Mouse (Mus musculus) midbrain, embryonic 15.5 days (tissue): Measurements from ENCODE around the gene Casp9. TPM values are rescaled to one million over a fixed set of nuclear protein-coding genes. Genes with fewer than 3 reads are reported as not detected.

Experiments used
- ATAC-seq: fragments of 200-750 bp; cut with Nextera tagmentation; replicated peaks from 2 replicates; pipeline ENCODE4 v1.8.0; 2017; ENCODE audit warnings: moderate TSS enrichment
- H3K27ac ChIP-seq: fragments of 300-500 bp; sonication (generic); 2 replicates; pipeline ENCODE4 v1.5.1; 2015; ENCODE audit warnings: mild to moderate bottlenecking, inconsistent platforms
- H3K27me3 ChIP-seq: fragments of 300-500 bp; sonication (generic); replicated peaks from 2 replicates; pipeline ENCODE4 v1.6.1; 2015; ENCODE audit warnings: inconsistent platforms
- H3K36me3 ChIP-seq: fragments of 300-500 bp; sonication (generic); replicated peaks from 2 replicates; pipeline ENCODE4 v1.6.1; 2015; ENCODE audit warnings: inconsistent platforms
- H3K4me1 ChIP-seq: fragments of 300-500 bp; sonication (generic); 2 replicates; pipeline ENCODE4 v1.6.1; 2015; ENCODE audit warnings: inconsistent platforms
- H3K4me2 ChIP-seq: fragments of 300-500 bp; sonication (generic); 2 replicates; pipeline ENCODE4 v1.6.1; 2015; ENCODE audit warnings: inconsistent platforms, mild to moderate bottlenecking, moderate library complexity
- H3K4me3 ChIP-seq: fragments of 300-500 bp; sonication (generic); 2 replicates; pipeline ENCODE4 v1.5.1; 2015; ENCODE audit warnings: mild to moderate bottlenecking, inconsistent platforms
- H3K9ac ChIP-seq: fragments of 300-500 bp; sonication (generic); 2 replicates; pipeline ENCODE4 v1.6.1; 2015; ENCODE audit warnings: mild to moderate bottlenecking, inconsistent platforms
- H3K9me3 ChIP-seq: fragments of 300-500 bp; sonication (generic); 2 replicates; pipeline ENCODE4 v1.6.1; 2016; ENCODE audit warnings: inconsistent platforms
- WGBS: fragments of 180-500 bp; shearing (Covaris S2); methylation state at CpG from one replicate; pipeline ENCODE4 v1.1.7; 2015; ENCODE audit warnings: mixed read lengths; 5-methylcytosine and 5-hydroxymethylcytosine counted together
- polyA plus RNA-seq: library from polyadenylated mRNA; unstranded; fragments of >200 nt; fragmentation: Nextera tagmentation; extraction: Ambion mirVana; gene quantifications from 2 replicates; pipeline ENCODE4 v1.2.1, GENCODE M21; 2015

The Casp9 gene
- polyA plus RNA-seq, 1 experiment from 2014 or later, result 21.4 TPM

DNA sequence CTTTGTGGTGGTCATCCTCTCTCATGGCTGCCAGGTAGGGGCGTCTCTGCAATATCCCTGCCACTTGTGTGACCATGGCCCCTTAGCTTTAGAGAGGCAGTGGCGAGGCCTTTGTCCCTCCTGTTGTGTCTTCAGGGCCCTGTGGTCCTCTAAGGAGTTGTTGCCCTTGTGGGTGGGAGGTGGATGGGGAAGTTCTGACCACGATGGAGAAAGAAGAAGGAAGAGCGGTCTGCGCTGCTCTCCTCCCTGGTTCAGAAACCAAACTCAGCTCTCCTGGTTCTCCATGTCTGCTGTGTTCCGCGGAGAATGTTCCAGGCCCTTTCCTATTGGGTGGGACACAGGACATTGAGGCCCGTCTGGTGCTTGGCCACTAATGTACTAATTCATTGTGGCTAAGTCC is 12.5 kb downstream of the Casp9 start:
- ATAC-seq, result no peak
- H3K9me3 ChIP-seq, result no peaks in the 10 kb centered on the region
- WGBS, result 96% methylated on average over 8 of the region's 8 CpGs
- no peak overlapping the region for H3K27ac ChIP-seq
- no peak overlapping the region for H3K4me3 ChIP-seq
- peaks cover 40% of the 10 kb centered on the region; the same call in 1 of the 2 replicates for H3K36me3 ChIP-seq
- no peaks in the 10 kb centered on the region for H3K4me1 ChIP-seq
- no peaks in the 10 kb centered on the region for H3K27me3 ChIP-seq
- H3K9ac ChIP-seq, result no peak overlapping the region
- no peak overlapping the region for H3K4me2 ChIP-seq

DNA sequence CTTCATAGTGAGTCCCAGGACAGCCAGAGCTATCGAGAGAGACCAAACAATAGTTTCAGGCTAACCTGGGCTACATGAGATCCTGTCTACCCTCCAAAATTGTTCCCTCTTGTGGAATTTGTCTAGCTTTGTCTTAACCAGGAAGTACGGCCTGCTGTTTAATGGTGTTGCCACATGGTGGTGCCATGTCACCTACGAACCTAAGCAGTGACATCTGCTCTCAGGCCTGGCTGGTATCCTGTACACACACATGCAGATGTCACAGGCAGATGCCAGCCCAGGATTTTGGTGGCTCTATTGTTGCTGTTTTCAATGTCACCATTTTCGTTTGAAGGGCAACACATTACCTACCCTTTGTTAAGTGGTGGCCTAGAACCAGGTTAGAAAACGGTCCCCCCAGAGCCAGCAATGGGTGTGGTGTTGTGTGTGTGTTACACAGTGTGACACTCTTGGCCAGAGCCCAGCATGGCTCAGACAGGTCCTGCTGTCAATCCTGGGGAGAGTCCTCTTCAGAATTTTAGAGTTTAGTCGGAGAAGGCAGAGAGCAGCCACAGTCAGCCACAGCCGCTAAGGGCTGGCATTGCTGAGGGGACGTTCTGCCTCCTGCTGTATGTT is 16.5 kb downstream of the Casp9 start:
- Histone ChIP-seq H3K36me3 (peaks cover 51% of the 10 kb centered on the region), H3K4me1 (no peaks in the 10 kb centered on the region), H3K4me3 (no peak overlapping the region), H3K9ac (no peak overlapping the region), H3K27ac (0 out of 2 replicates have a peak overlapping the region, but pooled peaks have one; percentile 8), H3K4me2 (no peak overlapping the region), H3K27me3 (no peaks in the 10 kb centered on the region), H3K9me3 (no peaks in the 10 kb centered on the region)
- 72% methylated on average over 8 of the region's 8 CpGs for WGBS
- ATAC-seq, result peak; percentile 63; the same call in 1 of the 2 replicates

DNA sequence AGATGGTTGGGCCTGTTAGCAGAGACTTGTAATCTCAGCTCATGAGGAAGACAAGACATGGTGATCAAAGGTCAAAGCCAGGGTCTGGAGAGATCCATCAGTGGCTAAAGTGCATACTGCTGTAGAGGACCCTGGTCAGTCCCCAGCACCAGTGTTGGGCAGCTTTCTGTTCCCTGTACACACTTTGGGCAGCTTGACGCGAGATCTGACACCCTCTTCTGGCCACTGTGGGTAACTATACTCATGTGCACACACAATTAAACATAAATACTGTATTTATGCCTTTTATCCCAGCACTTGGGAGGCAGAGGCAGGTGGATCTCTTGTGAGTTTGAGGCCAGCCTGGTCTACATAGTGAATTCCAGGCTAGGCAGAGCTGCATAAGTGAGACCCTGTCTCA is 17.6 kb downstream of the Casp9 start:
- ATAC-seq, result no peak
- Histone ChIP-seq H3K27ac (no peak overlapping the region), H3K9ac (no peak overlapping the region), H3K27me3 (no peaks in the 10 kb centered on the region), H3K4me3 (no peak overlapping the region), H3K36me3 (peaks cover 41% of the 10 kb centered on the region), H3K4me1 (no peaks in the 10 kb centered on the region), H3K4me2 (no peak overlapping the region), H3K9me3 (no peaks in the 10 kb centered on the region)
- 95% methylated on average over 2 of the region's 2 CpGs for WGBS

DNA sequence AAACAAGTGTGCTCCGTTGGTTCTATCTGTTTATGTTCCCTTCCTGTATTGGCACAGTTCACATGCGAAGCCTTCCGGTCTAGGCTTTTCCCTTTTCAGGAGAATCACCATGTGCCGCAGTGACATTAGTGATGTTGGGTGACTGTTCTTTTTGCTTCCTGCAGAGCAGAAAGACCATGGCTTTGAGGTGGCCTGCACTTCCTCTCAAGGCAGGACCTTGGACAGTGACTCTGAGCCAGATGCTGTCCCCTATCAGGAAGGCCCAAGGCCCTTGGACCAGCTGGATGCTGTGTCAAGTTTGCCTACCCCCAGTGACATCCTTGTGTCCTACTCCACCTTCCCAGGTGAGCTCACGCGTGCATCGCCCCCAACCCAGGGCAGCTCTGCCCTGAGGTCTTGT is 18.0 kb downstream of the Casp9 start:
- no peak overlapping the region for H3K9ac ChIP-seq
- ATAC-seq, result no peak
- no peak overlapping the region for H3K27ac ChIP-seq
- H3K4me3 ChIP-seq, result no peak overlapping the region
- H3K9me3 ChIP-seq, result no peaks in the 10 kb centered on the region
- 96% methylated on average over 7 of the region's 7 CpGs for WGBS
- no peaks in the 10 kb centered on the region for H3K27me3 ChIP-seq
- H3K36me3 ChIP-seq, result peaks cover 38% of the 10 kb centered on the region
- H3K4me2 ChIP-seq, result no peak overlapping the region
- H3K4me1 ChIP-seq, result no peaks in the 10 kb centered on the region

DNA sequence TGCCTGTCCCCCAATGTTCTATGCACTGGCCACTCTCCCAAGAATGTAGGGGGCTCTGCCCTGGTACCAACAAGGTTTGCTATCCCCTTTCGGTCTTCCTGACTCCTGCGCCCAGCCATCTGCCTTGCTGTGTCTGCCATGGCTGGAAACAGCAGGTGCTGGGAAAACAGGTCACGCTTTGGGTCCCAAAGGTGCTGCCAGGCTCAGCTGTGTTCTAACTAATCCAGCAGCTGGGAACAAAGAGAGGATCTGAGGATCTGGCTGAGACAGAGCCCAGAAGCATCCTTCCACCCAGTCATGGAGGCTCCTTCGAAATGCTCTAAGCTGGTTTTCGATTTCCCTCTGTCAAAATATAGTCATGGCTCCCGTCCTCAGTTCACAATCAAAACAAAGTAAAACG is 22.9 kb downstream of the Casp9 start:
- peaks cover 16% of the 10 kb centered on the region for H3K36me3 ChIP-seq
- no peaks in the 10 kb centered on the region for H3K4me1 ChIP-seq
- 76% methylated on average over 7 of the region's 7 CpGs for WGBS
- H3K27me3 ChIP-seq, result no peaks in the 10 kb centered on the region
- H3K4me3 ChIP-seq, result no peak overlapping the region
- no peak overlapping the region for H3K4me2 ChIP-seq
- no peaks in the 10 kb centered on the region for H3K9me3 ChIP-seq
- ATAC-seq, result no peak
- H3K9ac ChIP-seq, result no peak overlapping the region
- H3K27ac ChIP-seq, result peak overlapping the region; percentile 47; the same call in 1 of the 2 replicates

DNA sequence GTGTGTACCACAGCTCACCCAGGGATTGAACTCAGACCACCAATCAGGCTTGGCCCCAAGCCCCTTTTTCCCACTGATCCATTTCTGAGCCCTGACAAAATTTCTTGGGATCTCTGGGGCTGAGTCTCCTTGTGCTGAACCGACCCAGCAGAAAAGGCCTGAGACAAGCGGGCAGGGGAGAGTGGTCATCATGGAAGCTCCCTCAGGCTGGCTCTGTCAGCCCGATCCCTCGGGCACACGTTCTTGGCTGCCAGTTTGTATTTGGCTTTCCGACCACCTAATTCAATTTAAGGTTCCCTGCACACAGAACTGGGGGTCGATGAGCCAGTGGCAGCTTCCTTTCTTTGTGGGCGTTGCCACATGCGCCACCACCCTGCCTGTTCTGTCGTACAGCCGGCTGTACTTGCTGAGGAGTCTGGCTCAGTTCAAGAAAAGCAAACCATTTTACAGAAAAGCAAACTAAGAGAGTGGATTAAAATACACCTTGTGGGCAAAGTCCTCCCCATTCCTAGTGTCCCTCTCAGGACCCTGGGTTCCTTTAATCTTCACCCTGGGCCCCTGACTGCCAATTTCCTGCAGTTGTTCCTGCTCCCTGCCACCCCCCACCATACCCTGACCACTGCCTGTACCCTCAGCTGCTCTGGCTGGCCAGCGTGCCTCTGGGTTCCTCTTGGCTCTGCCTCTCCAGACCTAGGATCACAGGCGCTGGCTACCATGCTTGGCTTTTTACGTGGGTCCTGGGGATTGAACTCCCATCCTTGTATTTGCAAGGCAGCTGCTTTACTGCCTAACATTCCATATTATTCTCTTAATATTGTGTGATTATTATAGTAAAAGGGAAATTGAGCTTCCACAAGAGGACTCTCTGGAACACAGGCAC is 23.6 kb downstream of the Casp9 start:
- no peak for ATAC-seq
- Histone ChIP-seq H3K27ac (no peak overlapping the region), H3K4me3 (no peak overlapping the region), H3K9me3 (no peaks in the 10 kb centered on the region), H3K36me3 (peaks cover 8% of the 10 kb centered on the region), H3K4me2 (no peak overlapping the region), H3K4me1 (no peaks in the 10 kb centered on the region), H3K9ac (no peak overlapping the region), H3K27me3 (no peaks in the 10 kb centered on the region)
- WGBS, result 58% methylated on average over 14 of the region's 14 CpGs

DNA sequence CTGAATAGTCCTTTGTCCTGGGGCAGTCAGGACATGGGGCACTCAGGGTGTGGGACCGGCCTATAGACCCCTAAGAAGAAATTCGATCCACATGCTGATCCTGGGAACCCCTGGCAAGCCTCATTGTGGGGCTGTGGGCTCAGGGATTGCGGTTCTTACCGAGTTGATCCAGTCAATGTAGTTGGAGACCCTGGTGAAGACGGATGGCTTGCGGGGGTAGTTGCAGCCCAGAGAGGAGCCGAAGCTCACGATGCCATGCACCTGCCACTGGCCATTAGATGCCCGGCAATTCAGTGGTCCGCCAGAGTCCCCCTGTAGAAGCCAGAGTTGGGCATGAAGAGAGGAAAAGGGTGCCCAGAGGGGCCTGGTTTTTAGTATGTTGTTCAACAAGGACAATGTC is 24.3 kb downstream of the Casp9 start:
- no peaks in the 10 kb centered on the region for H3K4me1 ChIP-seq
- no peak for ATAC-seq
- 50% methylated on average over 10 of the region's 10 CpGs for WGBS
- no peak overlapping the region for H3K4me2 ChIP-seq
- H3K9ac ChIP-seq, result no peak overlapping the region
- H3K27ac ChIP-seq, result no peak overlapping the region
- no peaks in the 10 kb centered on the region for H3K27me3 ChIP-seq
- no peaks in the 10 kb centered on the region for H3K9me3 ChIP-seq
- H3K4me3 ChIP-seq, result no peak overlapping the region
- peaks cover 5% of the 10 kb centered on the region; the same call in 1 of the 2 replicates for H3K36me3 ChIP-seq

DNA sequence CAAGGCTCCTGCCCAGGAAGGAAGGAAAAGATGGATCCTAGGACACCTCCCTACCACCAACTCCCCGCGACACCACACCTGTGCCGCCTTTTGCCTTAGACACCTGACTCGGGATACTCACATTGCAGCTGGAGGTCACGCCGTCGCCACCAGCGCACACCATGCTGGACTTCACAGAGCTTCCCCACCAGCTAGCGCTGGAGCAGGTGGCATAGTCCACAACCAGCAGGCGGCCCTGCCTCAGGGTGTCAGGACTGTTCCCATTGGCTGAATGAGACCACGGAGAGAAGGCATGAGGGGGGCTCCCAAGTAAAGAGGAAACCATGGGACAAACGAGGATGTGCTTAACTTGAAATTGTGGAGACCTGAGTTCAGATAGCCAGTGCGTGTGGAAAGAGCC is 25.4 kb downstream of the Casp9 start:
- no peaks in the 10 kb centered on the region for H3K4me1 ChIP-seq
- 88% methylated on average over 13 of the region's 13 CpGs for WGBS

DNA sequence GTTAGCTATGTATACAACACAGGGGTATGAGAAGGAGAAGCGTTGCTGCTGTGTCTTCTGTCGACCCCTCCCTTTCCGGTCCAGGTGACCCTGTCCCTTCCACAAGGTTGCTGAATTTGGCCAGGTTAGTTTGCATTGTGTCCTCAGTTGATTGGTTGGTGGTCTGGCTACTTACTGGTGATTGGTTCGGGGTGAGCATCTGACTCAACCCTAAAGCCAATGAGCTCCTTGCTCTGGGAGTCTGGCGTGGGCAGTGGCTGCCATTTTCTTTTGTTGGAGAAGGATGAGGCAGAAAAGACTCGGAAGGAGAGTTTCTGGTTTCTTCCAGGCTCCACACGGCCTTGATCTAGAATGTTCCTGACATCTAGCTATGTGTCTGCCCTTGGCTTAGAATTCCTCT is 25.9 kb downstream of the Casp9 start:
- Histone ChIP-seq H3K9ac (no peak overlapping the region), H3K27ac (no peak overlapping the region), H3K27me3 (no peaks in the 10 kb centered on the region), H3K4me1 (no peaks in the 10 kb centered on the region), H3K4me2 (no peak overlapping the region), H3K4me3 (no peak overlapping the region), H3K9me3 (no peaks in the 10 kb centered on the region), H3K36me3 (no peaks in the 10 kb centered on the region; the same call in 1 of the 2 replicates)
- ATAC-seq, result no peak
- WGBS, result 94% methylated on average over 7 of the region's 7 CpGs

More for the DNA sequence above, 25.4 kb downstream of the Casp9 start:
- Histone ChIP-seq H3K4me2 (no peak overlapping the region), H3K9me3 (no peaks in the 10 kb centered on the region), H3K27me3 (no peaks in the 10 kb centered on the region), H3K36me3 (peaks cover 2% of the 10 kb centered on the region; the same call in 1 of the 2 replicates), H3K27ac (no peak overlapping the region), H3K4me3 (no peak overlapping the region), H3K9ac (no peak overlapping the region)
- no peak for ATAC-seq

DNA sequence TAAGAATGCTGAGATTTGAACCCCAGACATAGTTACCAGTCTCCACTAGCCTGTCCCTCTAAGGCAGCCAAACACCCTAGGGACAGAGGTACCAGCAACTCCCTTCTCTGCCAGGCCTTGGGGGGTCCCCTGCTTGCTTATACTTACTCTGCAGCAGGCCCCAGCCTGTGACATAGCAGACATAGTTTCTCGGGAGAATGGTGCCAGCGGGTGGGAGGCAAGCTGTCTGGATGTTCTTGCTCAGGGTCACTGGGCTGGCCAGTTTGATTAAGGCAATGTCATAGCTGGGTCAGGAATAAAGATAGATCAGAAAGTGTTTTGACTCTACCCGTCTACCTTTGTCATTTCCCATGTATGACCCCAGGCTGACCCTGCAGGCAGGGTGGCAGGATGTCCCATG is 27.8 kb downstream of the Casp9 start:
- Histone ChIP-seq H3K4me2 (no peak overlapping the region), H3K9ac (no peak overlapping the region), H3K27me3 (no peaks in the 10 kb centered on the region), H3K4me1 (no peaks in the 10 kb centered on the region), H3K36me3 (no peaks in the 10 kb centered on the region), H3K9me3 (no peaks in the 10 kb centered on the region), H3K4me3 (no peak overlapping the region), H3K27ac (no peak overlapping the region)
- WGBS, result 81% methylated on average over 3 of the region's 3 CpGs
- ATAC-seq, result no peak

DNA sequence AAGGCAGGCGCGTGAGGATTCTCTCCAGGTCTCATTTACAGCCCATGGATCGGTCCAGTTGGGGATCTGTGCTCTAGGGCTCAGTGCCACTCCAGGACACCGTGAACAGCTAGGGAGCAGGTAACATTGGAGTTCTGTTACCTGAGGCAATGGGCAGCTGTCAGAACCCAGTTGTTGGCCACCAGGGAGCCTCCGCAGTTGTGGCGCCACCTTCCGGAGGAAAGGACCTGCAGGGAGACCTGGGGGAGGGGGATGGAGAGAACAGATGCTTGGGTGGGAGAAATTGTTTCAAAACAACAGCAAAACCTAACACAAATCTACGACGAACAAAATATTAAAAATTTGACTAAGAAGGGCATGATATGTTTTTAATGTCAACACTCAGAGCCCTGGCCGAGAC is 28.7 kb downstream of the Casp9 start:
- no peaks in the 10 kb centered on the region for H3K4me1 ChIP-seq

DNA sequence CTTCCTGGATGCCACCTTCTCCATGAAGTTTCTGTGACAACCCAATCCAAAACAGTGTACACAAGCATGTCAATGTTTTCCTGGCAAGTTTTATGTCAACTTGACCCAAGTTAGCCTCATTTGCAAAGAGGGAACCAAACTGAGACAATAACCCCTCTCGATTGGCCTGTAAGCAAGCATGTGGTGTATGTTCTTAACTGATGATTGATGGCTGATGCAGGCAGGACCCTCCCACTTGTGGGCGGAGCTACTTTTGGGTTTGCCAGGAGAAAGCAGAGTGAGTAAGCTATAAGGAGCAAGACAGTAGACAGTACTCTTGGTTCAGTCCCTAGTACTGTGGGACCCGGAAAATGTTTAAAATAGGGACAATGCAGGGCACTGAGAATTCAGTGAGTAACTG is 29.6 kb downstream of the Casp9 start:
- 64% methylated on average over 3 of the region's 3 CpGs for WGBS
- H3K27me3 ChIP-seq, result no peaks in the 10 kb centered on the region
- no peaks in the 10 kb centered on the region for H3K9me3 ChIP-seq
- no peak overlapping the region for H3K4me2 ChIP-seq
- no peak overlapping the region for H3K4me3 ChIP-seq
- H3K4me1 ChIP-seq, result no peaks in the 10 kb centered on the region
- no peak overlapping the region for H3K9ac ChIP-seq
- H3K36me3 ChIP-seq, result no peaks in the 10 kb centered on the region
- no peak for ATAC-seq
- no peak overlapping the region for H3K27ac ChIP-seq

More for the DNA sequence above, 28.7 kb downstream of the Casp9 start:
- WGBS, result 80% methylated on average over 10 of the region's 10 CpGs
- no peak for ATAC-seq
- Histone ChIP-seq H3K36me3 (no peaks in the 10 kb centered on the region), H3K9me3 (no peaks in the 10 kb centered on the region), H3K27ac (no peak overlapping the region), H3K4me3 (no peak overlapping the region), H3K27me3 (no peaks in the 10 kb centered on the region), H3K9ac (no peak overlapping the region), H3K4me2 (no peak overlapping the region)

DNA sequence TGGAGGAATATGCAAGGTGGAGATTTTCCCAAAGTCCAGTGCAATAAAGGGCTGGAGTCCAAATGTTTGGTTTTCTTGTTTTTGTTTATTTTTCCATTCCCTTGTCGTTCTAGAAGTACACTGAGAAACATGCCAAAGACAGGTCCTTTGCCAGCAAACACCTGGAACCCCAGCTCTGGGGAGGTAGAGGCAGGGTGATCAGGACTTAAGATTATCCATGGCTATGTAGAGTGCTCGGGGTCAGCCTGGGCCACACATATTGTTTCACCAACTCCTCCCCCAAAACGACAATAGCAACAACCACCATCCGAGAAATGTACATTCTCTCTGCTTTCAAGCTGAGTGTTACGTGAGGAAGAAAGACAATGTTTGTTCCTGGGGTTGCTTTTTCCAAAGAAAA is 32.6 kb downstream of the Casp9 start, which contains the start of gene Cela2a:
Gene Cela2a, minus strand, starts transcription at position 101 of the 400 bp plus-strand sequence.
- no peaks in the 10 kb centered on the region for H3K4me1 ChIP-seq
- no peak within 1 kb of the TSS for H3K4me3 ChIP-seq
- H3K27ac ChIP-seq, result no peak within 1 kb of the TSS
- no peak within 1 kb of the TSS for H3K4me2 ChIP-seq
- no peaks in the 10 kb centered on the region for H3K9me3 ChIP-seq
- no peaks in the 10 kb centered on the region for H3K36me3 ChIP-seq
- H3K27me3 ChIP-seq, result no peaks in the 10 kb centered on the region
- WGBS, result 59% methylated on average over 5 of the region's 5 CpGs
- H3K9ac ChIP-seq, result no peak within 1 kb of the TSS
- no peak for ATAC-seq
